Mouse (Mus musculus) induced T-regulatory cell, adult 2 months (primary cell): Measurements from ENCODE around the gene Adam17.

Experiments
- DNase-seq: peaks from one replicate; pipeline ENCODE4 v3.0.0-alpha.2; 2012; ENCODE audit warnings: low read depth

The Adam17 gene

DNA sequence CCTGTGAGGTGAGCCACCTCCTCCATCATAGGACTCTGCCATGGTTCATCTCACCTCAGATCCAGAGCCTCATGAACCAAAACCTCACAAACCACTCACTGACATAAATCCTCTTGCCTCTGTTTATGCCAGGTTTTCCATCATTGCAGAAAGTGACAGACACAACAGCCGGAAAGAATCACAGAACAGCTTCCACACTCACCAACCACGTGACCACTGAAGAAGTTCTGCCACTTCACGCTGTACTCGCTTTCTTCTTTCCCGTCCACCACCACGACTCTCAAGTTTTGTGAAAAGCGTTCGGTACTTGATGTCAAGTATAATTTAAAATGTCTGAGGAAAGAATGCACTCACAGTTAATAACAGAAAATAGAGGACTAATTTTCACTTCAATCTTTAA is 19.8 kb downstream of the Adam17 start:
- no peak for DNase-seq

DNA sequence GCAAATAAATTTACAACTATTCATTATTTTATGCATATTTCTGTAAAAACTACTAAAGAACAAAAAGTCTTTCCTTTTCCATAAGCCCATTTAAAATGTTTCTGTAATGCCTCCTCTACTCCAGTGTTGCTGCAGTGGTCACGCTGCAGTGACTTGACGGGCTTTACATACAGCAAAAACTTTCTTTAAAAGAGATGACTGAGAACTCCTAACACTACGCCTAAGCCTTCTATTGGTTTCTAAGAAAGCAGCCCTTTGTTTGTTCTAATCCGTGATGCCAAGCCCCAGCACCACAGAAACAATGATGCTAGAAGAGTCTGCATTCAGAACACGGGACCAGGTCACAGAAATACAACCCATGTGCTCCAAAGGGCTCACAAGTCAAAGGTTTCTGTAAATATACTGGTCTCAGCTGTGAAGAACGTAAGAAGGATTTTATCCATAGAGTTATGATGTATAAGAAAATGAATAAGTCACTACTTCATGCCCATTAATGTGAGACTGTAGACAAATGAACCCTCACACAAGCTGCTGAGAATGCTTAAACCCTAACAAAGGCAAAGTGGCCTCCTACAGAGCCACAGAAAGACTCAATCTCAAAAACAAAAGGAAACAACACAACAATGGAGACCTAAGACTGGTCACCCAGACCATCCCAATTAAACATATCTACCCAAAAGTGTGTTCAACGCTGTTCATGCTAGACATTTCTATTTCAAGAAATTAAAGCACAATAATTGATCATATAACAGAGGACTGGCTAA is 23.1 kb downstream of the Adam17 start:
- DNase-seq = no peak

DNA sequence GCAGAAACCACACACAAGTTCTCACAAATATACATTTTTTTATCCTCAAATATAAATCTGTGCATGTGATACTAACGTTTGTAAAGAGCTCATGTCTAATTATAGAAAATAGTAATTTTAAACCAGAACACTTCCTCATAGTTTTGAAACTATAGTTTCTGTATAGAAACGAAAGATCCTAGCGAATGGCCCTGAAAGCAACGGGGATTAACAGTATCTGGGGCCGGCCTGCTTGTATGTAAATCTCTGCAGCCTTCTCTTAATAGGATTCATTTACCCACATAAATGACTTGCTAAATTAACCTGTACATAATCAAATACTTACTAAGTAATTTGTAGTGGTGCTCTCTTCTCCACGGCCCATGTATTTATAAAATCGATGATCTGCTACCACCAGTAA is 26.5 kb downstream of the Adam17 start:
- no peak for DNase-seq

DNA sequence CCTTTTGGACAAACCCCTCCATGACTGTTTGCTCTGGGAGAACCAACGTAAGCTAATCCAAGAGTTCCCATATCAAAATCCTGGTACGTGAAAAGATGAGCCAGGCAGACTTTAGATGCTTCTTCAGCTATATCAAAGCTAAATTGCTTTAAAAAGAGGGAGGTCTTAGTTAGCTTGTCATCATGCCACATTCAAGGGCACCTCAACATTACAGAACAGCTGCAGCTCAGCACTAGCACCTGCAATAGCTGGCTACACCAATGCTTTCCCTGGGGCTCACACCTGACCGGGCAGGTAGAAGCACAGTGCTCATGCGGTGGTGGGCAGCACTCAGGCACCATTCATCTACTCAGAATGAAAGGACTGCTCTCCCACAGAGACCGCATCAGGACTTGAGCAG is 32.8 kb downstream of the Adam17 start:
- no peak for DNase-seq

DNA sequence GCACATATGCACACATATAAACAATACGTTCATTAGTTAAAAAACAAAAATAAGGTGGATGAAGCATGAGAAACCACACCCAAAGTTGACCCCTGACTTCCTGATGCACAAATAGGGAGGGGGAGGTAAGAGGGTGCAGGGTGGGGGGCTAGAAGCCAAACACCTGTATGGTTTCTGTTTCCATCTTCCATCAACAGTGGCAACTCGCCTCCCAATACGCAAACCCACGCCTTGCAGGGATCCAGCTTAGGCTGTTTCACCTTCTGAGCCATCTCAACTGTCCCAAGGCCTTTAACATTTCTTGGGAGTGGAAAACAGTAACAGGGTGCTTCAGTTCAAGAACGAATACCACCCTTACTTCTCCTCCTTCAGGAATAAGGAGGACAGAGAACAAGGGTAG is 36.3 kb downstream of the Adam17 start:
- no peak for DNase-seq

DNA sequence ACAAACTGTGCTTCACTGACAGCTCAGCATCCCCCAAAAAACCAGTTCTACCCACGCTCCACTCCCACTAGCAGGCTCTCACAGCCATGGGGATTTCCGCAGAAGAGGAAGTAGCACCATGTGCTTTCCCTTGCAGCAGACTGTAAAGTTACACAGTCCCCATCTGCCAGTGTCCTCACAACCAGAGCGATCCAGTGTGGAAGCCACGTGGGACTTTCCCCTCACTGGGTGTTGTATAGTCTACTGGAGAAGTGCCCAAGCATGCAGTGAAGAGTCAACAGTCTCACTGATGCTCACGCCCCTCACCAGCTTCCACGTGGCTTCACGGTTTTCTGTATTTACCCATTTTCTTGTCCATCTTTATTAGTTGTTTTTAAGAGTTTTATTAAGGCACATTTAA is 37.6 kb downstream of the Adam17 start:
- peak; percentile 66 for DNase-seq

DNA sequence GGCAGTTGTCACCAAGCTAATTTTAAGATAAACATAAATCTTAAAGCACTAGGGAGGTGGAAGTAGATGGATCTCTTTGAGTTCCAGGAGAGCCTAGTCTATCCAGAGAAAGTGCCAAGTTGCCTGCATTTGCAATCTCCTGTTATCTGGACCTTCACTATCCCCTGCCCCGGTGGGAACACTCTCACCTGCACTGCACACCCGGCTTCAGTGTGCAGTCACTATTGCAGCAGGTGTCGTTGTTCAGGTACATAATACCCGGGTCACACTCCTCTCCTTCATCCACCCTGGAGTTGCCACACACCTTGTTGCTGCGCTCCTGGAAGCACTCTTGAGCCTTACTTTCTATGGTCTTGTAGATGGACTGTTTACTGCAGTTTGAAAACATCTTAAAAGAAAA is 39.7 kb downstream of the Adam17 start:
- DNase-seq = no peak

DNA sequence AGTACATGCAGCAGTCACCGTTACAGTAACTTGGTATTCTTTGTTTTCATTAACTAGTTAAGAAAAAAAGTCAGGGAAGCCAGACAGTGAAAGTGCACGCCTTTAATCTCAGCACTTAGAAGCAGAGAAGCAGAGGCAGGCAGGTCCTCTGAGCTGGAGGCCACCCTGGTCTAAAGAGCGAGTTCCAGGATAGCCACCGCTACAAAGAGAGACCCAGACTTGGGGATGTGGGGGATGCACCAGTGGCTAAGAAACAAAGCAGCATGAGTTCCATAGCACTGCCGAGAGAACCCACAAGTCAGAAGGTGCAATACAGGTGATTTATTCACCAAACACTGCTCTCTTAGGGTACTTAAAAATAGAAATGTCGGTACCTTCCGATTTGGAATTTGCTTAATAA is 40.4 kb downstream of the Adam17 start:
- DNase-seq = no peak

DNA sequence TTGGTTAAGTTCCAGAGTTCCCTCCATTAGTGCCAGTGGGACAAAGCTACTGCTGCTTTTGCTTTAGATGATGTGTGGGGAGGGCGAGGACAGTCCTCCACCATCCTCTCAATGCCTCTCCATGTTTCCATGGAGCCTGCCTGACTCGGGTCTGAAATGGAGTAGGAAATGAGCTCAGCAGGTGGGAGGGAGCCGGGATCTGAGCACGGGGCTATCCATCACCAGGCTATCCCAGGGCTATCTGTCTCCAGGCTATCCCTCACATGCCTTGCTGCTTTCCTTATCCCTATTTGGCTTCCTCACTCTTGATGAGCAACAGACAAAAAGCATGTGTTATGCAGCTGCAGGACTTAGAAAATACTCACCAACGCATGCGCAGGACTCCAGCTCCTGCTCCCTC is 41.7 kb downstream of the Adam17 start:
- DNase-seq = no peak

DNA sequence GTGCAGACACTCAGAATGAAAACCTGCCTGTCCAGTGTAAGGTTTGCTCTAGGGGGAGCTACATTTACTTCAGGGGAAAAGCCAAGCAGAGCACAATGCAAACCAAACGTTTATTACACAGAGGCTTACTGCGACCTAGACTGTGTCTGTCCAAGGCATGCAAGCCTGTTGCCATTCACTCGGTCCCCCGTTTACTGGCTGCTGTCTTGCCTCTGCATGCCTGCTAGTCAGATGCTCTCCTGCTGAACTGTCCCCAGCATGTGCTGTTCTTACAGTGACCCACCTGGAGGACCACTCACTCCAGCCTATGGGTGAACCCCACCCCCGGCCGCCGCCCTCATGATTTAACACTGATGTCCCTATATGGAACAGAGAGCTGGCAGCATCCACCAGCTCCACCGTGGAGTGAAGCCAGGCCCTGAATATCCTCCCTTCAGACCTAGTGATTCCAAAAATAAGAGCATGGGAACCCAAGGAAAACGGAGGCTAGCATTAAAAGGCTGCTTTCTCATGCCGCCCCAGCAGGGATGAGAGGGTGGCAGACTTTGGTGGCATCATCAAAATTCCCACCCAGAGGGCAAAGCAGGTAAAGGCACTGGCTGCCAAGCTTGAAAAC is 42.4 kb downstream of the Adam17 start:
- DNase-seq = no peak

DNA sequence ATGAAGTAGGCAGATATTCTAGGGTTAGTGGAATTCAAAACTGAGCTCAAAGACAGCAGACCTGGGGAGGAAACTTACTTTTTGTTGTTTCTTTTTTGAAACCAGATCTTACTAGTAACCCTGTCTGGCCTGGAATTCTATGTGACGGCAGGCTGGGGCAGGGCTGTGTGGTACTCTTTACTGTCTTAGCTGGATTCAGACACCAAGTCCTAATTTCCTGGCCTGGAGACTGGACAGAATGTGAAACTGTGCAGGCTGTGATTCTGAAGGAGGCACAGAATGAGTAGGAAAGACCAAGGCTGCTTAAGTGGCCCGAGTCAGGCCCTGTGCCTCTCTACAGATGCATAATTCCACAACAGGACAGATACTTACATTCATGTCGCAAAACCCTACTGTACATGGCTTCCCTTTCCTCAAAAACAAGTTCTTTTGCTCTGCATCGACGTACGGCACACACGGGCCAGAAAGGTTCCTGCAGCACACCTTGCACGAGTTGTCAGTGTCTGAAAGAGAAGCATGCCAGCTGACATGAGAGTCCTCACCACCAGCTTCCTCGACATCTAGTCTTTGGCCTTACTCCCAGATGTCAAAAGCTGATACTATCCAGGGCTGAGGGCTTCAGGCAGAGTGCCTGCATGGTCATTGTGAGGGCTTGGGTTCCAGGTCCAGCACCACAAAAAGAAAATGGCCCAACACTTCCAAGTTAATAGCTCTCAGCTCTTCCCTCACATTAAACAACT is 43.6 kb downstream of the Adam17 start:
- DNase-seq = no peak

DNA sequence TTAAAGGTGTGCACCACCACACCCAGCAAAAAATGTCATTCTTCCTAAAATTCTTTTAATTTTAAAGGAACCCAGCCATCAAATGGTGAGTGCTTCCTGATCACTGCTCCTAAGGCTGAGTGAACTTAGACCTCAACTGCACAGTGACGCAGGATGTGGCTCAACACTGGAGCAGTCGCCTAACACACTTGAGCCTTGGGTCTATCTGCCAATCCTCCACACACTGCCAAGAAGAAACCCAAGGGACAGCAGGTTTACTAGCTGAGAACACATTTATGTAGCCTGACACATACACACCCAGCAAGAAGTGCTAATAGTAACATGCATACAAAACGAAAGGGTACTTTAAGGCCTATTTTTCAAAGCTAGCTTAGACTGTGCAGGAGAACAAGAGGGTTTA is 47.1 kb downstream of the Adam17 start:
- no peak for DNase-seq

DNA sequence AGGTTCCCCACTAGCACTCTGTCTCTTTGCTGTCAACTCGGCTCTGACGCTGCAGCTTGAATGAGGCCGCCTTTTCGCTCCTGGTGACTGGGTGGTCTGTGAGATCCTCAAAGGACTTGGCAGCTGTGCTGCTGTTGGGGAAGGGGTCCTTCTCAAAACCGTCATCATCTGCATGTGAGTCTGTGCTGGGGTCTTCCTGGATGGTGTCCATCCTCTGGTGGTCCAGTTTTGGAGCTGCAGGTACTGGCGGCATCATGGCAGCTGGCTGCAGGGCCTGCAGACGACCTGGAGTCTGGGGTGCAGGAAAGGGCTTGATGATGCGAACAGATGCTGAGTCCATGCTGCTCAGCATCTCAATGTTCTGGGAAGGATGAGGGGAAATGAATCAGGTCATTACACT is 48.2 kb downstream of the Adam17 start:
- DNase-seq = no peak

DNA sequence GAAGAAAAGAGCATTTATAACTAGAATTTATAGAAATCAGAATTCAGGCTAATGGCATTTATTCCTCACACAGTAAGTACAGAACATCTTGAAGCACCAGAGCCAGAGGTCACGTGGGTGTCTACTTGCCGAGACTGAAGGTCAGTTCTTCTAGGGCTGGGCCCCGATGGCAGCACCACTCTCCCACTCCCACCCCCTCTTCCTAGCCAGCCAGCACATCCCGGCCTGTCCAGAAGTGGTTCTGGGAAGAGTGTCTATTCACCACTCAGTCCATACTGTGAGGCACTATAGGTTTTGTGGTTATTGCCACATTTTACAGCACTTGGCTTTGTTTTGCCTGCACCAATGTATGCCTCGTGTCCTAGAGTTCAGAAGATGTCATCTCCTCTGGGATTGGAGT is 49.3 kb downstream of the Adam17 start:
- no peak for DNase-seq

DNA sequence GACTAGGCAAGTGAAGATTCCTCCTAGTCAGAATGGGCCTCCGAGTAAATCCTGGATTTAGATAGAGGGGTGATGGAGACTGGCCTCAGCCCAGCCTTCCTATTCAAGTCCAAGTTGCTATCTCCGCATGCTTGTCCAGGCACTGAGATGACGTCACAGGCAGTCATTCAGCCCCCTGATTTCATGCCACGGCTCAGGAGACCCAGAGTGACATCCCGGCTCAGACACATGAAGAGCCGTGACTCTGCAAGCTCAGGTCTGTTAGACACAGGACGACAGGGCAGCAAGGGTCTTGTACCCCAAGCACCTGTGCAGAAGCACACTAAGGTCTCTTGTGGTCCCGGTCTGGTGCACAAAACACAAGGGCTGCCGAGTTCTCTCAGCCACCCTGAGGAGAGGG is 50.6 kb downstream of the Adam17 start:
- DNase-seq = no peak

DNA sequence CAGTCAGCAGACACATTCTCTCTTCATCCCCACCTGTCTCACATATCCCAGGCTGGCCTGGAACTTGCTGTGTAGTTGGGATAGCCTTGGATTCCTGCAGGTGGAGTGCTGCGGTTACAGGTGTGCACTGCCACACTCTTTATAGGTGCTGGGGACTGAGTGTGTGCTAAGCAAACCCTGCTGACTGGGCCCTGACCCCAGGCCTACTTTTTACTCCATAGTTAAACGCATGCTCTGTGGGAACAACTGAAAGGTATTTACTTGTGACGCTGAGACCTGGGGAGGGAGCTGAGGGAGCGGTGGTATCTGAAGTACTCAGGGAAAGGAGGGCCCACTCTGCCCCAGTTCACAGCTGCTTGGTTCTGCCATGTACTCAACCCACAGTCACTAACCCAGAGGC is 51.1 kb downstream of the Adam17 start:
- DNase-seq = no peak

DNA sequence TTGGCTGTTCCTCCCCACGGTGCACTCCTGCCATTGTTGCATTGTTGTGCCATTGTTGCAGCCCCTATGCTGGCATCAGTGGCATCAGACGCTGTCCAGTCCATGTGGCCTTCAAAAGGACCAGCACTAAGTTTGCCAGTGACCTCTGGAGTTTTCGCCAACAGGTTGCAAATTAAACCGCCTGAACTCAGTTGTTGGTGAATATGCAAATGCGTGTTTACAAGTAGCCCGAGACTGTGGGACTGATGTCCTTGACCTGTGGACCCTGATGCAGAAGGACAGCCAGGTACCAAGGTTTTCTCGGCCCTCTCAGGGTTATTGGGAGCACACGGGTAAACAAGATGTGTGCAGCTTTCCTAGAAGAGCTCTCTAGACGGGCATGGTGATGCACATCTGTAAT is 52.3 kb downstream of the Adam17 start:
- no peak for DNase-seq

DNA sequence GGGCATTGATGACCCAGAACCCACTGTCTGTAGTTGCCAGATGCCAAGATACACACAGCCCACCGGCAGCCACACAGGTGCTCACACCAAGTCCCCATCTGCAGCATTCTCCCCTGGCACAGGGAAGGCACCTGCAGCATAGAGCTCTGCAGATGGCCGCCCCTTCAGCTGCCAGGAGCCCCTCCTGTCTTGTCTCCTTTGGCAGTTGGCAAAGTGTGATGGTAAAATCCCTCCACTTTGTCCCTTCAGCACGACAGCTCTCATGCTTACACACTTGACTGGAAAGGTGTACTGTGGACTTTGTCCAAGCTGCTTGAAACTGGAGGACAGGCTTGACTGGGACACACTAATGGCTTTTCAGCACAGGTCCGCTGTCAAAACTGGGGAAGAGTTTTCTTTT is 53.1 kb downstream of the Adam17 start:
- no peak for DNase-seq

DNA sequence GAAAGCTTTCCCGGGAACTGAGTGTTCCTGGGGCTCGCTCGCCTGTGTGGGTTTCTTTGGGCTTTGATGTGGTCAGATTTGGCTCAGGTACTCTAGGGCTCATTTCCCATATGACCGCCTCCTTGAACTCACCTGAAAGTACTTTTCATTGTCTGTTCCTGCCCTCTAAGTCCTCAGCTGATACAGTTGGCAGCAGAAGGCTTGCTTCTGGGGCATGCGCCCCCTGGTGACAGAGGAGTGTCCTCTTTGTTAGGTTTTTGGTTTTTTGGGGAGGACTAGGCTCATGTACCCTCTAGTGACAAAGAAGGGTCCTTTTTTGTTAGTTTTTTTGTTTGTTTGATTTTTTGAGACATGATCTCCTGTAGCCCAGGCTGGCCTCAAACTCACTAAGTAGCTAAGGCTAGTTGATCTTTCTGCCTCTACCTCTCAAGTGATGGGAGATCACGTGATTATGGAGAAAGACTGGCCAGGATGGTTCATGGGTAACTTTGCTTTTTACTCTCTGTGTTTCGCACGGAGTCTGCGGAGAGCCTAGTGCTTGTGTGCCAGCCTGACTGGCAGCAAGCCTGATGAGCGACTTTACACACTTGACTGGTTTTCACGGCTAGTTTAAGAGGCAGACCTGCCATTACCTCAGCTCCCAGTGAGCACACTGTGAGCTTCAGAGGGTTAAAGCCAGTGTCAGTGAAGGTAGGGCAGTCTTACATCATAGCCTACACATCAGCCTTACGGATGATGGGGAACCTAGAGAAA is 55.1 kb downstream of the Adam17 start:
- peak; percentile 88 for DNase-seq

DNA sequence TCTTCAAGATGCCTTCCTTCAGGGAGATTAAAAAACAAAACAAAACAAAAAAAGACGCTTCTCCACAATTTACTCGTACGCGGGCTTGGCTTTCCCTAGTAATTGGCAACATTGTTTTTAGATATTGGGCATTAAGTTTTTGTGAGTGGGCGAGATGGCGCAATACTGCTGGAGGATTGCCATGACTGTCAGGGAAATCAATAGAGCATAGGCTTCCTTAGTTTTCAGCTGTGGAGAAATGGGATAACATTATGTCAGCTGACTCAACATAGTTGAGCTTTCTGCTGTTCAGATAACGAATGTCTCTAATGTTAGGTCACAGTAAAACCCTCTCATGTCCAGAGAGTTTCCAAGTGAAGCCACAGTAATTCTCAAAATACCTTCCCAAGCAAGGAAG is 56.6 kb downstream of the Adam17 start:
- peak; percentile 28 for DNase-seq

DNA sequence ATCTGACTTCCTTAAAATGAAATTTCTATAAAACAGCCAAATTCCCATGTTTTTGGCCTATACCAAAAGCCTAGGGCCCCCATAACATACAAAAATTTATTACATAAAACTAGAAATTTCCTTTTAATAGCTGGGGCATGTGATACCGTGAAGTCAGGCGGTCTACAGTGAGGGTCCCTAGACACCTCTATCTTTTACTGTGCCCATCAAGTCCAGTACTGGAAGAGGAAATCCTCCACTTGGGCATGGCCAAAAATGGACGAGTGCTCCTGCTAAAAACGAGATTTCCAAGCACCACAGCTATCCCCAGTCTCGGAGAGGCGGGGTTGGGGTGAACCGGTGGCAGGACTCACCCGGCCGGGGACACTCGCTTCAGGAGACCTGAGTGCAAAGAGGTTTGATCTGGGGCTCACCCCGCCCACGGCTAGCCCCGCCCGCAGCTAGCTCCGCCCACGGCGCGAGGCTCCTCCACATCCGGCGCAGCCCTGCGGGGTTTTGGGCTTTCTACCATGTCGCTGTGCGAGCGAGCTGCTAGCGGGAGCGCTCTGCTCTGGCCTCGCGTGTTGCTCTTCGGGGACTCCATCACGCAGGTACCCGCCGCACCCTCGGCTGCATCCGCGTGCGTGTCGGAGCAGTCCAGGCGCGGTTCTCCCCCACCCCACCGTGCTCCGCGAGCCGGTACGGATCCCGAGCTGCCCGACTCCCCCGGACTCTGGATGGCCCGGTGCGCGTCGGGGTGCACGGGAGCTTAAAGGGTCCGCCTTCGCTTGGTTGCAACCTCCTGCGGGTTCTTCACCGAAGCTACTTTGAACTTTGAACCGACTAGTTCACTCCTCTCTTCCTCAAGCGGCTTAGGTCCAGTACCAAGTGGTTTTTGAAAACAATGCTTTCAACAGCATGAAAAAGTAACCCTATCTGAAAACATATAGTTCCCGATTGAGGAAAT is 57.2 kb downstream of the Adam17 start, which contains the start of gene Iah1:
Iah1 (plus strand) TSS at position 467 of the 946 bp plus-strand sequence.
- DNase-seq = peak; percentile 94
